Mouse (Mus musculus) heart, embryonic 10.5 days (tissue): Measurements from ENCODE around the gene Clmp. TPM values are rescaled to one million over a fixed set of nuclear protein-coding genes. Genes with fewer than 3 reads are reported as not detected.

ENCODE experiments used
- DNase-seq: peaks from one replicate; pipeline ENCODE4 v3.0.0-alpha.2; 2017; ENCODE audit warnings: low spot score
- H3K27ac ChIP-seq: fragments of 300-500 bp; sonication (generic); 2 replicates; pipeline ENCODE4 v1.5.1; 2016; ENCODE audit warnings: mild to moderate bottlenecking
- H3K27me3 ChIP-seq: fragments of 300-500 bp; sonication (generic); 2 replicates; pipeline ENCODE4 v1.6.1; 2016; ENCODE audit warnings: mild to moderate bottlenecking; ENCODE audit not compliant: poor library complexity, insufficient read depth, severe bottlenecking
- H3K36me3 ChIP-seq: fragments of 300-500 bp; sonication (generic); 2 replicates; pipeline ENCODE4 v1.6.1; 2016; ENCODE audit warnings: mild to moderate bottlenecking, moderate library complexity
- H3K4me1 ChIP-seq: fragments of 300-500 bp; sonication (generic); 2 replicates; pipeline ENCODE4 v1.6.1; 2016; ENCODE audit warnings: mild to moderate bottlenecking
- H3K4me3 ChIP-seq: fragments of 300-500 bp; sonication (generic); 2 replicates; pipeline ENCODE4 v1.5.1; 2016; ENCODE audit warnings: mild to moderate bottlenecking, moderate library complexity
- H3K9me3 ChIP-seq: fragments of 300-500 bp; sonication (generic); 2 replicates; pipeline ENCODE4 v1.6.1; 2016; ENCODE audit warnings: mild to moderate bottlenecking, moderate library complexity
- WGBS: fragments of 180-500 bp; shearing (Covaris S2); methylation state at CpG from one replicate; pipeline ENCODE4 v1.1.7; 2016; 5-methylcytosine and 5-hydroxymethylcytosine counted together
- polyA plus RNA-seq: library from polyadenylated mRNA; unstranded; fragments of >200 nt; fragmentation: Nextera tagmentation; extraction: Ambion mirVana; gene quantifications from 2 replicates; pipeline ENCODE4 v1.2.1, GENCODE M21; 2016

The Clmp gene
- polyA plus RNA-seq, 1 experiment from 2014 or later: 18.4 TPM

DNA sequence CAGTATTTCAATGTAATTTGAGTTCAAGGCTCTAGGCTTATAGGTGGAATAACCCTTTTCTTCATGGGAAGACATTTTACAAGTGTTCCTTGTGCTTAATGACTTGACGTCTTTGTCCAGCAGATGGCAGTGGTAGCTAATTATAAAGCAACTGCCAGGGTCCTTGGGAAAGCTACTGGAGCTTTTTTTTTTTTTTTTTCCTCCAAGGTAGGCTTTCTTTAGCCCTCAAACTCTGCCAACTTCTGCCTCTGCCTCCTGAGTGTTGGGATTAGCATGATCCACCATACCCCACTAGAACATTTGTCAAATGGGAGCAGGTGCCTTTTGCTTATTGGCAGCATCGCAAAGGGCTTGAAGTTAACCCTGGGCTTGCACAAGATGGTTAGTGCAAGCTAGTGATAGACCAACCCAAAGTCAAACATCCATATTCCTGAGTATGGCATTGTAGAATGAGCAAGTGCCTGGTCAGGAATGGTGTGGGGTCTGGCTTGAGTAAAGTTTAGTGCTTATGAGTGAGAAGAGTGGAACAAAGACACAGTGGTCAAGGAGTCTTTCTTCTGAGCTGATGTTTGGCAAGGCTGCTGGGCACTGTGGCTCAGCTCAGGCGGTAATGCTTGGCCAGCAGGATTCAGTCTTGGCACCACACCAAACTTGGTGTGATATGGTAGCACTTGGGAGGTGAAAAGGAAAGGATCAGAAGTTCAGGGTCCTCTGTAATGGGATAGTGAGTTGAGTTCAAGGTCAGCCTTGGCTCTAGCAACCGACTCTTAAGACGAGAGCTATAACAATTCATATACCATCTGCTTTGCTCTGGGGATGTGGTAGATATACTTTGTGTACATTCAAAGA lies 120.9 kb downstream of the Clmp start:
- H3K36me3 ChIP-seq: peaks cover 45% of the 10 kb centered on the region
- peaks cover 10% of the 10 kb centered on the region; the same call in 1 of the 2 replicates for H3K4me1 ChIP-seq
- 30% methylated on average over 5 of the region's 5 CpGs for WGBS
- H3K4me3 ChIP-seq: no peak overlapping the region
- DNase-seq: no peak
- H3K9me3 ChIP-seq: no peaks in the 10 kb centered on the region
- no peaks in the 10 kb centered on the region for H3K27me3 ChIP-seq
- no peak overlapping the region for H3K27ac ChIP-seq

DNA sequence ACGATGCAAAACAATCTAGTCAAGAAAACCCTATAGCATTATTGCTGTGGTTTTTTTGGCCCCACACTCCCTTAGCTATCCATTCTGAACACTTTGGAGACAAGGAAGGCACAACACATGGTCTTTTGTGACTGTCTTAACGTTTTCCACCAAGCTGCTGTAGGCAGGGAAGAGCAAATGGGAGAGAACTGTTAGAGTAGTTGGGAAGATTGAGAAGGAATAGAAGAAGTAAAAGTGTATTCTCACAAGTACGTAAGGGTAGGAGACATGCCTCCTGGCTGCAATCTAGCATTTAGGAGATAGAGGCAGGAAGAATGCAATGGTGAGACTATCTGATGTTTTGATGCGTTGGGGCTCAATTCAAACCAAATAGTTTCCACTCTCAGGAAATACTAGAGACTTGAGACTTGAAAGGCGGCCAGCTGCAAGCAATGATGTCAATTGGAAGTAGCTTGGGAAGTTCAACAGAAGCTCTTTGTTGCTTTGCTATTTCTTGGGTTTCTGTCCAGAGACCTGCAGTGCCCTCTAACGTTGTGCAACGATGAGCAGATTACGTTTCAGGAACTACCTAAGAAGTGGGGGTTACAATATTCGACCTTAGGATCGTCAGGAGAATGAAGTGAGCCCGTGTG lies 121.6 kb downstream of the Clmp start:
- Histone ChIP-seq H3K36me3 (peaks cover 39% of the 10 kb centered on the region), H3K27ac (no peak overlapping the region), H3K9me3 (no peaks in the 10 kb centered on the region), H3K4me1 (peaks cover 10% of the 10 kb centered on the region; the same call in 1 of the 2 replicates), H3K4me3 (no peak overlapping the region), H3K27me3 (no peaks in the 10 kb centered on the region)
- no peak for DNase-seq
- WGBS: 30% methylated on average over 11 of the region's 11 CpGs

DNA sequence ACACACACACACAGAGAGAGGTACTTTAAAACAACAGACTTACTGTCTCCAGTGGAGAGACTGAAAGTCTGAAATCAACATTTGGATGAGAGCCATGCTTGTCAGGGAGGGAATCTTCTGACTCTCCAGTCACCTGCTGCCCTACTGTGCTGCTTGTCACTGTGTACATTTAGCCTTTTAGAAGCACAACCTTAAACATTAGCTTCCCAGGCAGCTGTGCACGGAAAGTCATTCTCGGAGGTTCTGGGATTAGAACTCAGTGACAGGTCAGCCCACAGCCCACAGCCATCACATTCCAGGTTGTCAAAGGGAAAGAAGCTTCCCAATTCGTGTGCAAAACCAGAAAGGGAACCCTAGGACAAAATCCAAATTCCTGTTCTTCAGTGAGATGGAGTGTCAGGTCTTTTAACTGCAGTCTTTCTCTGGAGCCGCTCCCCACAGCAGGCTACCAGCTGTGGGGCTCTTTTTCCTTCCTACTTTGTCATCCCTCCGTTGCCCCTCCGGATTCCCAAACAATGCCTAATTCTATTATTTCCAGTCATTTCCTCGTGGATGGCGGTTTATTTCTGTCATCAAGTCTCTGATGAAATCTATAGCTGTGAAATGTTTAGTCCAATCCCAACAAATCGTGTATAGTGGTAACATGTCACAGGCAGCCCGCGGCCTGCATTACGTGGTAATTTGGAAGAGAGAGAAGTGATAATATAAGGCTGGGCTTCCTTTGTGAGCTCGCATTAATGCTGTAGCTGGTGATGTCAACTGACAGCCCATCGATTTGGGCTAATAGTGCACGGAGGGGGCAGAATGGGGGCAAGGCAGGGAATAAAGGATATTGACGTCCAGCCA lies 122.5 kb downstream of the Clmp start:
- 43% methylated on average over 16 of the region's 16 CpGs for WGBS
- H3K9me3 ChIP-seq: no peaks in the 10 kb centered on the region
- DNase-seq: no peak
- H3K27ac ChIP-seq: no peak overlapping the region
- H3K36me3 ChIP-seq: peaks cover 34% of the 10 kb centered on the region
- peaks cover 10% of the 10 kb centered on the region; the same call in 1 of the 2 replicates for H3K4me1 ChIP-seq
- H3K27me3 ChIP-seq: no peaks in the 10 kb centered on the region
- no peak overlapping the region for H3K4me3 ChIP-seq

DNA sequence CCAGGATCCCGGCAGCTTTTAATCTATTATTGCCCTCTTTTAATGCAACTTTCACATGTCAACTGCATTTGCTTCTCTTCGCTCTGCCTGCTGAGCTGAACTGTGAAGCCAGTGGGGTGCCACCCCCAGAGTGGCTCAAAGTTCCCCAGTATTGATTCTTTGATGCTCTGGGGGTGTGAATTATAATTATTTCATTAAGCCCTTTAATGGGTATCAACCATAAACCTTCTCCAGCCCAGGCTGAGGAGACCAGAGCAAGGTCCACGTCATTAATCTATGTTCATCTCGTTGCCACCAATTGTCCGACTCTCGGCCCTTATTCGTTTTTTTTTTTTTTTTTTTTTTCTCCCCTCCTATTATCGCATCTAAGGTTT lies 123.1 kb downstream of the Clmp start:
- H3K4me3 ChIP-seq: no peak overlapping the region
- 76% methylated on average over 8 of the region's 8 CpGs for WGBS
- no peak overlapping the region for H3K27ac ChIP-seq
- H3K4me1 ChIP-seq: peaks cover 10% of the 10 kb centered on the region; the same call in 1 of the 2 replicates
- H3K36me3 ChIP-seq: peaks cover 28% of the 10 kb centered on the region
- no peaks in the 10 kb centered on the region for H3K27me3 ChIP-seq
- H3K9me3 ChIP-seq: no peaks in the 10 kb centered on the region
- no peak for DNase-seq

DNA sequence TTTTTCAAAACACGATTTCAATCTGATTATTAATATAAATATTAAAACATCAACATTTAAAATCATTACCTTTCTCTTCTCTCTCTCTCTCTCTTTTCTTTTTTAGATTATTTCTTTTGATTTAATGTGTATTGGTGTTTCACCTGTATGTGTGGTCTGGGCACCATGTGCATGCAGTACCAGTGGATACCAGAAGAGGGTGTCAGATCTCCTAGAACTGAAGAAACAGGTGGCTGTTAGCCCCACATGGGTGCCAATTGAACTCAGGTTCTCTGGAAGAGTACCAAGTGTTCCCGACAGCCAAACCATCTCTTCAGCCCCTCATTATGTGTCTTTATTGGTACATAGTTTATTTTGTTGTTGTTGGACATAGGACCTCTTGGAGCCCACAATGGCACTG lies 126.1 kb downstream of the Clmp start:
- Histone ChIP-seq H3K27ac (no peak overlapping the region), H3K9me3 (no peaks in the 10 kb centered on the region), H3K27me3 (no peaks in the 10 kb centered on the region), H3K36me3 (peaks cover under 1% of the 10 kb centered on the region; the same call in 1 of the 2 replicates), H3K4me1 (0 out of 2 replicates have a peak, but pooled peaks cover 4% of the 10 kb centered on the region), H3K4me3 (no peak overlapping the region)
- 44% methylated on average over 2 of the region's 2 CpGs for whole genome bisulfite sequencing
- no peak for DNase-seq

DNA sequence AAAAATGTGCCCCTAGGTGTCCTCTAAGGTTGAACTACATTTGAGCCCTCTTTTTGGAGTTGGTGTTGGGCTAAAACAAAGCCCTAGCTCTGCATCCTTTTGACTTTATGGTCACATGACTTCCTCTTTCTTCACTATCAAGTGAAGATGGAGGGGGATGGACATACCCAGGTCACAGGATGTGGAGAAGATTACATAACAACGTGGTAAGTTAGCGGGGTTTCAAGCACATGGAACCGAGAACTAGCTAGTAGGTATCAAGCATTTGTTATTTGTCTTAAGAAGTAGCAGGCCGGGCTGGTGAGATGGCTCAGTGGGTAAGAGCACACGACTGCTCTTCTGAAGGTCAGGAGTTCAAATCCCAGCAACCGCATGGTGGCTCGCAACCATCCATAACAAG lies 128.3 kb downstream of the Clmp start:
- Histone ChIP-seq H3K4me3 (no peak overlapping the region), H3K4me1 (no peaks in the 10 kb centered on the region), H3K27me3 (no peaks in the 10 kb centered on the region), H3K27ac (no peak overlapping the region), H3K9me3 (no peaks in the 10 kb centered on the region), H3K36me3 (no peaks in the 10 kb centered on the region)
- DNase-seq: no peak
- WGBS: 81% methylated on average over 7 of the region's 7 CpGs

DNA sequence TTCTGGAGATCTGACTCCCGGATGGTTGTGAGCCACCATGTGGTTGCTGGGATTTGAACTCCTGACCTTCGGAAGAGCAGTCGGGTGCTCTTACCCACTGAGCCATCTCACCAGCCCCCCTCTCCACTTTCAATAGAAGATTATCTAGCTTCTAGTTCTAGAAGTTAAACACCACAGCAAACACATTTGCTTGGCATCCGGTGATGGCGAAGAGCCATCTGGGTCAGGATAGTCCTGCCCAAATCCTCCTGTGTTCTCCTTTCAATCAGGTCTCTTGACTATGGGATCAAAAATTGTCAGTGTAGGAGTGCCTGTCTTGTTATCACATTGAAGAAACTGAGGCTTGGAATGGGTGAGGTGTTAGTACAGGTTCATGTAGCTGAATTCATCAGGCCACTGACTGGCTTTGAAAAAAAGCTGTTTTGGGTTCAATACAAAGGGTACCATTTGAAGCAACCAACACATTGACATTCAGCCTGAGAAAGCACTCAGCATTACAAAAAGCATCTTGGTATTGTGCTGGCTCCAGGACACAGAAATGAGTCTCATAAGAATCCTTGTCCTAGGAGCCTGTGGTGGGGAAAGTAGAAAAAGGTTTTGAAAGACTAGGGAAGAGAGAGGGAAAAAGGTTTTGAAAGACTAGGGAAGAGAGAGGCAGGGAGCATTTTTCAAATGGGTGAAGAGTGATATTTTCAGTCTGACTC lies 131.7 kb downstream of the Clmp start:
- peaks cover 12% of the 10 kb centered on the region for H3K4me1 ChIP-seq
- DNase-seq: no peak
- H3K27me3 ChIP-seq: no peaks in the 10 kb centered on the region
- no peak overlapping the region for H3K27ac ChIP-seq
- no peaks in the 10 kb centered on the region for H3K36me3 ChIP-seq
- WGBS: 86% methylated on average over 5 of the region's 5 CpGs
- H3K9me3 ChIP-seq: no peaks in the 10 kb centered on the region
- no peak overlapping the region for H3K4me3 ChIP-seq

DNA sequence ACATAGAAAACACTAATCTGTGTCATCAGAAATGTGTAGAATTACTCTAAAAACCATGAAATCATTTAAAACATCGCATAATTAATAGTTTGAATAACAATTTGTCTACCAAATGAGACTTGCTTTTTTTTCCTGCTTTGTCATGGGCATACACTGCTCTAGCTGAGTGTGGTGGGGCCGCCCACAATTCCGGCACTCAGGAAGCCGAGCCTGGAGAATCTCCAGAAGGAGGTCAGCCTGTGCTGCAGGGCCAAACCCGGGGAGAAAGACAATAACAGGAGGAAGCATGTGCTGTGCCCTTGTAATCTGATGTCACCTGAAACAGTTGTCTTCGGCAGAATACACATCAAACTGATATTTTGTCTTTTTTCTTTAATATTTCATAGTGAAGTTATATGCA lies 139.8 kb downstream of the Clmp start:
- Histone ChIP-seq H3K4me1 (peaks cover 12% of the 10 kb centered on the region), H3K4me3 (no peak overlapping the region), H3K36me3 (no peaks in the 10 kb centered on the region), H3K27me3 (0 out of 2 replicates have a peak, but pooled peaks cover 3% of the 10 kb centered on the region), H3K9me3 (no peaks in the 10 kb centered on the region), H3K27ac (no peak overlapping the region)
- no peak for DNase-seq
- WGBS: 39% methylated on average over 6 of the region's 6 CpGs

DNA sequence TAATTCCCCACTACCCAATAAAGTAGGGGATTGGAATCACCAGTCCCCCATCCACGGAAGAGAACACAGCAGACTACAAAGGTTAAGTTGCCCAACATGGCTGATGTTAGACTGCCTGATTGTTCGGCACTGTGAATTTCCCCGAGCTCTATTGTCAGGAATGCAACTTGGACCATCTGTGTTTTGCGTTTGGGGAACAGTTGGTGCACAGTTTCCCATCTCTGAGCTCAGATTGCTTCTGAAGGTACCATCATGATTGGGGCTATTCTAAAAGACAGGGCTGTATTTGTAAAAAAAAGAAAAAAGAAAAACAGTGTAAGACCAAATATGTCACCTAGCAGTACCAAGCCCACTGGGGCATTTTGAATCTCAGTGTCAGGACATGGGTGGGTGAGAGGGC lies 141.6 kb downstream of the Clmp start:
- Histone ChIP-seq H3K27me3 (0 out of 2 replicates have a peak, but pooled peaks cover 3% of the 10 kb centered on the region), H3K9me3 (no peaks in the 10 kb centered on the region), H3K4me1 (peaks cover under 1% of the 10 kb centered on the region; the same call in 1 of the 2 replicates), H3K27ac (no peak overlapping the region), H3K36me3 (no peaks in the 10 kb centered on the region), H3K4me3 (no peak overlapping the region)
- WGBS: 91% methylated on average over 4 of the region's 4 CpGs
- no peak for DNase-seq

DNA sequence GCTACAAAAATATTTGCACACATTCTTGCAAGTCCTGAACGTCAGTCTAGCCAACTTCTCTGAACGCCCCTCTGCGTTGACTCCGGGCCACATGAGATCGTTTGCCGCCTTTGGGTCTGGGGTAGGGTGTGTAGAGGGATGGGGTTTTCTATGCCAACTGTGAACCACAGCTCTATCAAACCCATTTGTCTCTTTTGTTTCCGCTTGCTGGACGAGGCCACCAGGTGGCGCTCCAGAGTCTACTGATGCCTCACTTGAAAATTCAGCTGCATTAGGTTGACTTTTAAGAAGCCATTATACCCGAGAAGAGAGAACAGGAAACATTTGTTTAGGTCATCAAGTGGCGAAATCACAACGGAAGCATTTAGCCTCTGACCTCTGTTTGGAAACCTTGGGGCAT lies 148.8 kb downstream of the Clmp start:
- Histone ChIP-seq H3K27me3 (no peaks in the 10 kb centered on the region), H3K9me3 (no peaks in the 10 kb centered on the region), H3K36me3 (no peaks in the 10 kb centered on the region), H3K27ac (no peak overlapping the region), H3K4me3 (no peak overlapping the region), H3K4me1 (no peaks in the 10 kb centered on the region)
- WGBS: 8% methylated on average over 12 of the region's 12 CpGs
- peak; percentile 86 for DNase-seq
